Mouse (Mus musculus) lung, embryonic 15.5 days (tissue): ENCODE measurements around the gene Ranbp1. TPM values are rescaled to one million over a fixed set of nuclear protein-coding genes. Genes with fewer than 3 reads are reported as not detected.

Experiments used
- ATAC-seq: fragments of 200-750 bp; cut with Nextera tagmentation; 2 replicates; pipeline ENCODE4 v1.8.0; 2017; ENCODE audit warnings: moderate number of reproducible peaks, borderline replicate concordance; ENCODE audit not compliant: low FRiP score, low TSS enrichment; ENCODE audit errors: extremely low read depth
- H3K27ac ChIP-seq: fragments of 300-500 bp; sonication (generic); 2 replicates; pipeline ENCODE4 v1.5.1; 2015; ENCODE audit warnings: moderate library complexity, mild to moderate bottlenecking, inconsistent platforms
- H3K27me3 ChIP-seq: fragments of 300-500 bp; sonication (generic); 2 replicates; pipeline ENCODE4 v1.6.1; 2015; ENCODE audit warnings: inconsistent platforms
- H3K36me3 ChIP-seq: fragments of 300-500 bp; sonication (generic); 2 replicates; pipeline ENCODE4 v1.6.1; 2015; ENCODE audit warnings: inconsistent platforms
- H3K4me1 ChIP-seq: fragments of 300-500 bp; sonication (generic); 2 replicates; pipeline ENCODE4 v1.6.1; 2015; ENCODE audit warnings: inconsistent platforms
- H3K4me2 ChIP-seq: fragments of 300-500 bp; sonication (generic); 2 replicates; pipeline ENCODE4 v1.6.1; 2015; ENCODE audit warnings: inconsistent platforms, mild to moderate bottlenecking, moderate library complexity
- H3K4me3 ChIP-seq: fragments of 300-500 bp; sonication (generic); 2 replicates; pipeline ENCODE4 v1.5.1; 2015; ENCODE audit warnings: mild to moderate bottlenecking, inconsistent platforms
- H3K9ac ChIP-seq: fragments of 300-500 bp; sonication (generic); 2 replicates; pipeline ENCODE4 v1.6.1; 2015; ENCODE audit warnings: inconsistent platforms
- H3K9me3 ChIP-seq: fragments of 300-500 bp; sonication (generic); 2 replicates; pipeline ENCODE4 v1.6.1; 2016; ENCODE audit warnings: inconsistent platforms
- WGBS: fragments of 180-500 bp; shearing (Covaris S2); methylation state at CpG from one replicate; pipeline ENCODE4 v1.1.7; 2015; 5-methylcytosine and 5-hydroxymethylcytosine counted together
- polyA plus RNA-seq: library from polyadenylated mRNA; unstranded; fragments of >200 nt; fragmentation: Nextera tagmentation; extraction: Ambion mirVana; gene quantifications from 2 replicates; pipeline ENCODE4 v1.2.1, GENCODE M21; 2015

Gene Ranbp1
- polyA plus RNA-seq, 1 experiment from 2014 or later = 580 TPM

- H3K36me3 ChIP-seq = peaks cover 12% of the 10 kb centered on the region; the same call in 1 of the 2 replicates
- H3K4me3 ChIP-seq = no peak overlapping the region
- ATAC-seq = no peak
- H3K9me3 ChIP-seq = no peaks in the 10 kb centered on the region
- no peaks in the 10 kb centered on the region for H3K27me3 ChIP-seq
- peaks cover 19% of the 10 kb centered on the region for H3K4me1 ChIP-seq
- WGBS = 69% methylated on average over 9 of the region's 9 CpGs
- H3K4me2 ChIP-seq = no peak overlapping the region
- H3K27ac ChIP-seq = no peak overlapping the region
- no peak overlapping the region for H3K9ac ChIP-seq
Measured at GRCm38 (mm10) chr16:18218580-18218996, 29.9 kb downstream of the Ranbp1 start.

DNA sequence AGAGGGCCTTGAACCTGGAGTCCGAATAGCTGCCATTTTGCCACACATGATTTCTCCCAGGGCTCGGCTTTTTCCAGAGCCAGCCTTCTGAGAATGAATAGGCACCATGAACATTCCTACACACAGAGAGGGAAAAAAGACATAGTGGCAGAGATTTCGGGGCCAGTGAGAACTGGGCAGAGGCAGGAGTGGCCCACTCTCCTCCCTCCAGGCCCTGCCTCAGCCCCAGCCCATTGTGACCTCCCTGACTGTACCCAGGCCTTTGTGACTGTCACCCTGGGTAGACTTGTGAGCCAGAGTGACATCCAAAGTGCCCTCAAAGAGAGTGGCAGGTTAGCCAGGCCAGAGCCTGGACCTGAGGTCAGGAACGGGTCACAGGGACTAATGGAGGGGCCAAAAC, 31.0 kb downstream of the Ranbp1 start, which contains the start of gene Ccdc188:
TSS of gene Ccdc188 (plus strand) at position 301 of the 400 bp plus-strand sequence.
- H3K36me3 ChIP-seq = peaks cover 1% of the 10 kb centered on the region; the same call in 1 of the 2 replicates
- H3K27ac ChIP-seq = no peak within 1 kb of the TSS
- H3K4me2 ChIP-seq = no peak within 1 kb of the TSS
- H3K4me3 ChIP-seq = no peak within 1 kb of the TSS
- no peaks in the 10 kb centered on the region for H3K27me3 ChIP-seq
- 86% methylated on average over 4 of the region's 4 CpGs for WGBS
- peaks cover 19% of the 10 kb centered on the region for H3K4me1 ChIP-seq
- no peak within 1 kb of the TSS for H3K9ac ChIP-seq
- ATAC-seq = no peak
- H3K9me3 ChIP-seq = no peaks in the 10 kb centered on the region

DNA sequence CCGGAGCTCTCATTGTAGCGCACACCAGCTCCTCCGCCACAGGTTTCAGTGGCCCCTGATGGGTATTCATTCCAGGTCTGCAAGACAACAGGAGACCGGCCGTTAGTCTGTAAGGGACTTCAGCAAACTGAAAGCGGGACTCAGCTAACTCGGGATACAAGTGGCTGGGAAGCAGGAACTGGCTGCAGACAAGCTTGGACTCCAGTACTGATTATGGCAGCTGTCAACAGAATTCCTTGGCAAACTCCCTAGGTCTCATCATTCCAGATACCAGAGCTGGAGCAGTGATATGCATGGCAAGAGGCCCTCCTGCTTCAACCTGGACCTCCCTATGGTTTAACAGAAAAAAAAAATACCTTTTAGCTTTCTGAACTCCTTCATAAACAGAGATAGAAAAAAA, 33.7 kb downstream of the Ranbp1 start:
- Histone ChIP-seq H3K4me1 (peaks cover 10% of the 10 kb centered on the region), H3K4me3 (no peak overlapping the region), H3K9me3 (no peaks in the 10 kb centered on the region), H3K27ac (no peak overlapping the region), H3K36me3 (no peaks in the 10 kb centered on the region), H3K27me3 (no peaks in the 10 kb centered on the region), H3K9ac (no peak overlapping the region), H3K4me2 (no peak overlapping the region)
- WGBS = 69% methylated on average over 7 of the region's 7 CpGs
- no peak for ATAC-seq

- no peaks in the 10 kb centered on the region for H3K36me3 ChIP-seq
- H3K4me1 ChIP-seq = peaks cover 5% of the 10 kb centered on the region; the same call in 1 of the 2 replicates
- no peaks in the 10 kb centered on the region for H3K27me3 ChIP-seq
- H3K9ac ChIP-seq = no peak overlapping the region
- no peak overlapping the region for H3K4me2 ChIP-seq
- H3K27ac ChIP-seq = no peak overlapping the region
- no peaks in the 10 kb centered on the region for H3K9me3 ChIP-seq
- no peak for ATAC-seq
- WGBS = 44% methylated on average over 6 of the region's 6 CpGs
- H3K4me3 ChIP-seq = no peak overlapping the region
Measured at GRCm38 (mm10) chr16:18213689-18214088, 34.8 kb downstream of the Ranbp1 start.

DNA sequence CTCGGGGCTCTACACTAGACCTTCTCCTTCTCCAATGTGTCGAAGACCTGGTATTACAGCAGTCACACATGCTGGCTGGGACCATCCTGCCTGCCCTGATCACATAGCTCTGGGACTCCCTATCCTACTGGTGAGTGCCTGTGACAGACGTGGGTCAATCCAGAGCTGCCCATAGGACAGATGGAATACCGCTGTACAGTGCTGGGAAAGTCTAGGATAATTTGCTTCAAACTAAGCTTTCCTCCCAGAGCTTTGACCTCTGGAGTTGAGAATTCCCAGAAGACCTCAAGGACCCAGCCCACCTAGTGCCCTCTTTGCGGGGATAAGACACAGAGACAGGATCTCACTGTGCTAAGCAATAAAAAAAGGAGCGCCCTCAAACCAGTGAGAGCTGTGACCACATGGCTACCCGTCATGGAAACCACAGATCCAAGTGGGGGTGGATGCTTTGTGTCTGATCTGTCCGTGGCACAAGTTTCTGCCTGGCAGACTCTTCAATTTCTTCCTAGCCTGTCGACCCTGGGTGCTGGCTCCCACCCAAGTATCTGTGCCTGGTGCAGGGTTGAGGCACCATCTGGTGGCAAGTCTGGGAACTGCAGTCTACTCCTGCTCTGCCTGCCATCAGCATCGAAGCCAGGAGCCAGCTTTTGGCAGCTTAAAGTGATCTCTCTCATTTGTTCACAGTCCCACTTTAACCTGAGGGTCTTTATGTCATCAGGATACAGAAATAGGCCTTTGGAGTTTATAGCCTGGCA, 36.9 kb downstream of the Ranbp1 start:
- ATAC-seq = 0 out of 2 replicates have a peak, but pooled peaks have one; percentile 21
- Histone ChIP-seq H3K27me3 (no peaks in the 10 kb centered on the region), H3K9ac (no peak overlapping the region), H3K27ac (no peak overlapping the region), H3K36me3 (no peaks in the 10 kb centered on the region), H3K4me1 (peaks cover 5% of the 10 kb centered on the region; the same call in 1 of the 2 replicates), H3K9me3 (no peaks in the 10 kb centered on the region), H3K4me2 (no peak overlapping the region), H3K4me3 (no peak overlapping the region)
- WGBS = 44% methylated on average over 10 of the region's 10 CpGs

- H3K27me3 ChIP-seq = no peaks in the 10 kb centered on the region
- no peak overlapping the region for H3K27ac ChIP-seq
- WGBS = 23% methylated on average over 8 of the region's 8 CpGs
- no peaks in the 10 kb centered on the region for H3K36me3 ChIP-seq
- ATAC-seq = 0 out of 2 replicates have a peak, but pooled peaks have one; percentile 2
- no peaks in the 10 kb centered on the region for H3K9me3 ChIP-seq
- peaks cover 5% of the 10 kb centered on the region; the same call in 1 of the 2 replicates for H3K4me1 ChIP-seq
- no peak overlapping the region for H3K4me2 ChIP-seq
- H3K4me3 ChIP-seq = no peak overlapping the region
- H3K9ac ChIP-seq = no peak overlapping the region
Measured at GRCm38 (mm10) chr16:18210701-18211416, 37.7 kb downstream of the Ranbp1 start.

DNA sequence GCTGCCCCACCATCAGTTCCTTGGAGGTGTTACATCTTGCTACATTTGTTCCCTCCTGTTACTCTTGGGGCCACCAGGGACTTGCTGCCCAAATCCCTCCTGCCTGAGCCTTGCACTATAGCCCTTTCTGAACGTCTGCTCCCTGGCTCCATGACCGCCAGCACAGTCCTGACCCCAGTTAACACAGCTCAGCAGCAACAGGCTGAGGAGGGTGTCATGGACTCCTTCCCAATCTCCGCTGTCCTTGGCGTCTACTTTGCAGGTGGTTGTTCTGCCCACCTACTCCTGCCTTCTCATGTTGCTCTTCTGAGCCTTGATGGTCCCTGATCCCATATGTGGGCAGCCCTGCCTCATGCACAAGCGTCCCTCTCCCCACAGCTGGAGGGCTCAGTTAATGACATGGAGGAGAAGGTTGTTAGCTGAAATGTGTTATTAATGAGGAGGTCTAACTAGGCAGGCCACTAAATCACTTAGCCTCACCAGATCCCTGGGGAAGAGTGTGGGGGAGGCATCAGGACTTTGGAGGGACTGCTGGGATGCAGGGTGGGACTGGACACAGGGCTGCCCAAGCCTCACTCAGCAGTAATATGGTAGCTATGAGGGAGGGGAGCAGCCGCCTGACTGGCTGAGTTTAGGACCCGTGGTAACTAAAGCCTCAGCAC, 45.0 kb downstream of the Ranbp1 start:
- ATAC-seq = no peak
- Histone ChIP-seq H3K4me3 (no peak overlapping the region), H3K9ac (no peak overlapping the region), H3K36me3 (no peaks in the 10 kb centered on the region), H3K9me3 (no peaks in the 10 kb centered on the region), H3K4me1 (no peaks in the 10 kb centered on the region), H3K4me2 (no peak overlapping the region), H3K27ac (no peak overlapping the region), H3K27me3 (no peaks in the 10 kb centered on the region)
- 58% methylated on average over 7 of the region's 7 CpGs for WGBS

DNA sequence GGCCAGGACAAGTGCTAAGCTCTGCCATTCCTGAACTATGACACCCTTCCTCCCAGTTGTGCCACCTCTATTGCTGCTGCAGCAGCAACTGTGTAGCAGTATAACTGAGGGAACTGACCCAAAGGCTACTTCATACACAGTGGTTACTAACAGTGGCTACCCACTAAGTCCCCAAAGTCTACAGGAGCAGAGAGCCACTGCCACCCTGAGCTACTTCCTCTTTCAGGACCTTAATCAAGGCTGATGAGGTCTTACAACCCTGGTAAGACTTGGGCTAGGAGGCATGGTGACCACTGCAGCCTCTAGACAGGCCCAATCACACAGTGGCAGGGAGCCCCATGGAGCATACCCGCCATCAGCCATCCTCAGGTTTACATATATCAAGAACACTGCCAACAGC, 46.5 kb downstream of the Ranbp1 start:
- Histone ChIP-seq H3K27ac (no peak overlapping the region), H3K4me1 (no peaks in the 10 kb centered on the region), H3K4me2 (no peak overlapping the region), H3K9me3 (no peaks in the 10 kb centered on the region), H3K4me3 (no peak overlapping the region), H3K9ac (no peak overlapping the region), H3K27me3 (no peaks in the 10 kb centered on the region), H3K36me3 (no peaks in the 10 kb centered on the region)
- WGBS = 89% methylated on average over 1 of the region's 1 CpGs
- no peak for ATAC-seq

DNA sequence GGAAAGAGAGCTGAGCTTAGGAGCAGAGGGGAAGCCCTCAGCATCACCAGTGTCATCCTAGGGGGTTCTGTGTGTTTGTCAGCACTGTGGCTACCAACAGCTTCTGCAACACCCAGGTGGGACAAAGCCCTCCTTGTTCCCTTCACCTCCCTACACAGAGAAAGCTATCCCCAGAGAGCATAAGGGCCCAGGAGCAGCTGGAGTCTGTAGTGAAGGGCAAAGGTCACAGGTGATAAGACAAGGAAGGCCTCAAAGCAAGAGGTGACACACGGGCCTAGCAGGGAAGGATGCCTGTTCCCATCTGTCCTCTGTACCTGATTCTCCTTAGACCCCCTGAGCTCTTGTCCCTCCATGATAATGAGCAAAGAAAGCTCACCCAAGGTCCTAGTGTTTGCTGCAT, 46.9 kb downstream of the Ranbp1 start:
- Histone ChIP-seq H3K4me2 (no peak overlapping the region), H3K27ac (no peak overlapping the region), H3K4me3 (no peak overlapping the region), H3K27me3 (no peaks in the 10 kb centered on the region), H3K9me3 (no peaks in the 10 kb centered on the region), H3K9ac (no peak overlapping the region), H3K4me1 (no peaks in the 10 kb centered on the region), H3K36me3 (no peaks in the 10 kb centered on the region)
- no peak for ATAC-seq
- 27% methylated on average over 1 of the region's 1 CpGs for WGBS

GRCm38 (mm10) chr16:18200062-18200461, 48.5 kb downstream of the Ranbp1 start:
- WGBS = 69% methylated on average over 2 of the region's 2 CpGs

GRCm38 (mm10) chr16:18198365-18199098, 50.0 kb downstream of the Ranbp1 start:
- 64% methylated on average over 10 of the region's 10 CpGs for WGBS
- H3K4me3 ChIP-seq = no peak overlapping the region
- H3K9me3 ChIP-seq = no peaks in the 10 kb centered on the region
- no peaks in the 10 kb centered on the region for H3K36me3 ChIP-seq
- H3K9ac ChIP-seq = no peak overlapping the region
- no peak for ATAC-seq
- no peak overlapping the region for H3K4me2 ChIP-seq
- no peaks in the 10 kb centered on the region for H3K27me3 ChIP-seq
- 0 out of 2 replicates have a peak, but pooled peaks cover 3% of the 10 kb centered on the region for H3K4me1 ChIP-seq
- H3K27ac ChIP-seq = no peak overlapping the region

More at GRCm38 (mm10) chr16:18200062-18200461, 48.5 kb downstream of the Ranbp1 start:
- ATAC-seq = no peak
- no peaks in the 10 kb centered on the region for H3K9me3 ChIP-seq
- H3K27me3 ChIP-seq = no peaks in the 10 kb centered on the region
- H3K4me3 ChIP-seq = no peak overlapping the region
- H3K9ac ChIP-seq = no peak overlapping the region
- H3K4me2 ChIP-seq = no peak overlapping the region
- 0 out of 2 replicates have a peak, but pooled peaks cover 1% of the 10 kb centered on the region for H3K4me1 ChIP-seq
- H3K27ac ChIP-seq = no peak overlapping the region
- H3K36me3 ChIP-seq = no peaks in the 10 kb centered on the region
